Mouse (Mus musculus): ENCODE results near the gene Mindy3. TPM values are rescaled to one million over a fixed set of nuclear protein-coding genes. Genes with fewer than 3 reads are reported as not detected.

Gene Mindy3
- polyA plus RNA-seq, 2 experiments from 2014 or later = 37.0 to 41.9 TPM

GRCm38 (mm10) chr2:12368451-12368850 lies 50.8 kb downstream of the Mindy3 start:
- no peak for ATAC-seq

- ATAC-seq = no peak
Measured at GRCm38 (mm10) chr2:12368016-12368415, 51.3 kb downstream of the Mindy3 start.

GRCm38 (mm10) chr2:12361310-12361709 lies 58.0 kb downstream of the Mindy3 start:
- no peak for ATAC-seq

GRCm38 (mm10) chr2:12354837-12355236 lies 64.4 kb downstream of the Mindy3 start:
- ATAC-seq = no peak

GRCm38 (mm10) chr2:12348914-12349313 lies 70.4 kb downstream of the Mindy3 start:
- no peak for ATAC-seq

- no peak for ATAC-seq
Measured at GRCm38 (mm10) chr2:12331962-12332361, 87.3 kb downstream of the Mindy3 start.

GRCm38 (mm10) chr2:12329620-12330019 lies 89.7 kb downstream of the Mindy3 start:
- ATAC-seq = no peak

GRCm38 (mm10) chr2:12329068-12329407 lies 90.2 kb downstream of the Mindy3 start:
- ATAC-seq = no peak

GRCm38 (mm10) chr2:12328355-12329067 lies 90.8 kb downstream of the Mindy3 start:
- no peak for ATAC-seq

GRCm38 (mm10) chr2:12327691-12328354 lies 91.4 kb downstream of the Mindy3 start:
- no peak for ATAC-seq

GRCm38 (mm10) chr2:12327216-12327615 lies 92.1 kb downstream of the Mindy3 start:
- ATAC-seq = peak; percentile 79

- ATAC-seq = no peak
Measured at GRCm38 (mm10) chr2:12325868-12326267, 93.4 kb downstream of the Mindy3 start.

GRCm38 (mm10) chr2:12325417-12325816 lies 93.9 kb downstream of the Mindy3 start:
- ATAC-seq = no peak

- no peak for ATAC-seq
Measured at GRCm38 (mm10) chr2:12320914-12321313, 98.4 kb downstream of the Mindy3 start.

GRCm38 (mm10) chr2:12318715-12319114 lies 100.6 kb downstream of the Mindy3 start:
- no peak for ATAC-seq

- ATAC-seq = no peak
Measured at GRCm38 (mm10) chr2:12318036-12318435, 101.2 kb downstream of the Mindy3 start.

GRCm38 (mm10) chr2:12317343-12317742 lies 101.9 kb downstream of the Mindy3 start:
- no peak for ATAC-seq

- no peak for ATAC-seq
Measured at GRCm38 (mm10) chr2:12316361-12316760, 102.9 kb downstream of the Mindy3 start.

- no peak for ATAC-seq
Measured at GRCm38 (mm10) chr2:12314028-12314427, 105.2 kb downstream of the Mindy3 start.

GRCm38 (mm10) chr2:12308466-12308865 lies 110.8 kb downstream of the Mindy3 start:
- no peak for ATAC-seq

GRCm38 (mm10) chr2:12307311-12307710 lies 112.0 kb downstream of the Mindy3 start:
- no peak for ATAC-seq

- ATAC-seq = no peak
Measured at GRCm38 (mm10) chr2:12305064-12305650, 114.1 kb downstream of the Mindy3 start.

GRCm38 (mm10) chr2:12301431-12302170 lies 117.7 kb downstream of the Mindy3 start, which contains the start of gene Itga8:
Gene Itga8, minus strand, starts transcription at chr2:12301922.
- peak; percentile 63 for ATAC-seq

Measured in activated CD4-positive, CD25-positive, alpha-beta regulatory T cell, adult 4 months (primary cell).